Mouse (Mus musculus) lung, postnatal 25 days (tissue): ENCODE results near the gene Gm42417.
"Not testable (repeated sequence)": the region's sequence is repeated elsewhere in the genome, so short reads cannot be mapped to it uniquely, and the experiment has no call there.

ENCODE experiments used
- DNase-seq: peaks from one replicate; pipeline ENCODE4 v3.0.0; 2022; ENCODE audit warnings: low spot score

Gene Gm42417

GRCm38 (mm10) chr1:36545382-36545781, 6.2 kb upstream of the Gm42417 start:
- DNase-seq: no peak

DNA sequence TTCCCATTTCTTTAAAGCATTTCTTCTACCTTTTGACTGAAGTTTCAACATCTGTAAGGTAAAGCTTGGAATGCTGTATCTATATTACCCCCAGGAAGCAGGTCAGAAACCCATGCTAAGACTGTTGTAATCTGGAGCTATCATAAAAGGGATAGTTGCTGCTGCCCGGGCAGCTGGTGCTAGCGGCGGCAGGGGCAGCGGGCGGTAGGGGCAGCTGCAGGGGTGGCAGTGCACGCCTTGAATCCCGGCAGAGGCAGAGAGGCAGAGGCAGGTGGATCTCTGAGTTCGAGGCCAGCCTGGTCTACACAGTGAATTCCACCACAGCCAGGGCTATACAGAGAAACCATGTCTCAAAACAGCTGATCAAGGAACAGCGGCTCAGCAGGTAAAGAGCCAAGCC, 3.7 kb upstream of the Gm42417 start:
- DNase-seq: no peak

DNA sequence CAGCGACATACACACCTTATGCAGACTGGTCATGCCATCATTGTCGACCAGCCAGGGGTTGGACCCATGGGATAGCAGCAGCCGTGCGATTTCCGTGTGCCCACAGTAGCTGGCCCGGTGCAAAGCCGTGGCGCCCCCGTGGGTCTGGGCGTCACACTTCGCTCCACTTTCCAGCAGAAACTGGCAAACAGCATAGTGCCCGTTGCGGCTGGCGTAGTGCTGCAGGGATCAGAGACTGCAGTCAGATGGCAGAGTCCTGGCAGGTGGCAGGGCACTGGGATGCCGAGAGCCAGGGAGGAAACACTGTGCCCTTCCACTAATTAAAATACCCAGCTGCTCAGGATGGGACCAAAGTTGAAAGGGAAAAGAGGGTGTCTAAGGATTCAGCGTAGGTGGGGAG, 2.6 kb upstream of the Gm42417 start:
- no peak for DNase-seq

DNA sequence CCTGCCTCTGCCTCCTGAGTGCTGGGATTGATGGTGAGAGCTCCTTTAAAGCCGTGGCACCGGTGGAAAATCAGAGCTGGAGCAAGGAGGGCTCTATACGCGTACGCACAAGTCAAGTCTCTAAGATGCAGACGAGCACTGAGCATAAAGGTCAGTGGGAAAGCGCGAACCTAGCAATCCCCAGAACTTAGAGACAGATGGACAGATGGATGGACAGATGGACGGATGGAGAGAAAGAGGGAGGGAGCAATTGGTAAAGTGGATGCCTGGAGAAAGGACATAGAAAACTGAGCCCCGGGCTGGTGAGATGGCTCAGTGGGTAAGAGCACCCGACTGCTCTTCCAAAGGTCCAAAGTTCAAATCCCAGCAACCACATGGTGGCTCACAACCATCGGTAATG, 1.6 kb upstream of the Gm42417 start:
- DNase-seq: no peak

GRCm38 (mm10) chr1:36540132-36540531, 903 bp upstream of the Gm42417 start:
- DNase-seq: no peak

GRCm38 (mm10) chr1:36538727-36539126, 502 bp downstream of the Gm42417 start:
- no peak for DNase-seq

DNA sequence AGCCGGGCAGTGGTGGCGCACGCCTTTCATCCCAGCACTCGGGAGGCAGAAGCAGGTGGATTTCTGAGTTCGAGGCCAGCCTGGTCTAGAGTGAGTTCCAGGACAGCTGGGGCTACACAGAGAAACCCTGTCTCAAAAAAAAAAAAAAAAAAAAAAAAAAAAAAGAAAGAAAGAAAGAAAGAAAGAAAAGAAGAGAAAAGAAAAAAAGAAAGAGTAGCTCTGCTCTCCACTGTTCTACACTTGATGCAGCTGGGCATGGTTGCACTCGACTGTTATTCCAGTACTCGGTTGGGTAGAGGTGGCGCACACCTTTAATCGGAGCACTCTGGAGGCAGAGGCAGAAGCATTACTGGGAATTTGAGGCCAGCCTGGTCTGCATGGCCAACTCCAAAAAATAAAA, 2.4 kb downstream of the Gm42417 start, which contains the start of gene Ankrd23:
Gene Ankrd23, minus strand, starts transcription at position 101 of the 400 bp plus-strand sequence.
- DNase-seq: not testable (repeated sequence)

GRCm38 (mm10) chr1:36536397-36536728, 2.9 kb downstream of the Gm42417 start:
- no peak for DNase-seq

- no peak for DNase-seq
Observed at GRCm38 (mm10) chr1:36535477-36536396, 3.5 kb downstream of the Gm42417 start.

- no peak for DNase-seq
Observed at GRCm38 (mm10) chr1:36534595-36535058, 4.6 kb downstream of the Gm42417 start.

- DNase-seq: no peak
Observed at GRCm38 (mm10) chr1:36533546-36533945, 5.7 kb downstream of the Gm42417 start.

DNA sequence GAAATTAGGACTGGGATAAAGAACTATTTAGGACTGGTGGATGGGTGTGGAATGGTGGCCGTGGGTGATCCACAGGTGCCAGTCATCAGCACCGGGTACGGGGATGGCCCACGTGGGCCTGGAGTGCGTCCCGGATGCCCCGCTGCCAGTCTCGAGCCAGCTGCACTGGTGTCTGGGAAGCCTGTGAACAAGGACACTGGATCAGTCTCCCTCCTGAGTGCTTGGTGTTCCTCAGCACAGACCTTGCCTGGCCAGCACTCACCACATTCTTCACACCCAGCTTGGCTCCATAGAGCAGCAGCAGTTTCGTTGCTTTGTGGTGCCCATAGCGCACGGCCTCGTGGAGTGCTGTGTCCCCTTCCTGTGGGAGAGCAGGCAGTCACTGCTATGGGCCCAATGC, 7.8 kb downstream of the Gm42417 start:
- DNase-seq: no peak

DNA sequence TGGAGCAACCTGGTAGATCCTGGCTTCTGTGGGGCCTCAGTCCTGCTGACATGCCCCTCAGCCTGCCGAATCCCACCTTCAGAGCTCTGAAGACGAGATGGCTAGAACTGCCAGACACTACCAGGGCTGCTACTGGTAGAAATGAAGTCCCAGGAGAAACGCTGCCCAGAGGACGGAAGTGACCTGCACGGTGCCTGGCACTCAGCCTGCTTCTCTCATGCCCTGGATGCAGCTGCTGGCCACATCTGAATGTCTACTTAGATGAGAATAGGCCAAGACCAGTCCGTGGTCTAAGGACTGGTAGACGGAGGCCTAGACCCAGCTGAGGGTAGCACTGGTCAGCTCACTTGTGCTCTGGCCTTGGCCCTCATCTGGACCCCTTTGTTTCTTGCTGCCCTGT, 8.3 kb downstream of the Gm42417 start:
- no peak for DNase-seq

DNA sequence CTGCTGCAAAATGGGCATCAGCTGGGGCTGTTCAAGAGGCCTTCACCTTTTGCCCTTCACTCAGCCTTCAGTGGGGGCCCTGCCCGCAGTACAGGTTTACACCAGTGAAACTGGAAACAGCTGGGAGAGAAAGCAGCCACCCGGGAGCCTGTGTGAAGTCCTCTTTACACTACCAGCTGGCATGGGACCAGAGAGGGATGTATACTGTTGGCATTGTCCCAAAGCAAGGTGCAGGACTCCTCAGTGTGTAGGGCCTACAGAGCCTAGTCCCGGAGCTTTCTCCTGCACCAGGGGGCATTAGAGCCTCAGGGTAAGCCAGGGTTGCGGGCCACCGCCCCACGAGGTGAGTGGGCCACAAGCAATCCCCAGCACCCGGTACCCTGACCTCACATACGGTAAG, 8.7 kb downstream of the Gm42417 start:
- DNase-seq: no peak

DNA sequence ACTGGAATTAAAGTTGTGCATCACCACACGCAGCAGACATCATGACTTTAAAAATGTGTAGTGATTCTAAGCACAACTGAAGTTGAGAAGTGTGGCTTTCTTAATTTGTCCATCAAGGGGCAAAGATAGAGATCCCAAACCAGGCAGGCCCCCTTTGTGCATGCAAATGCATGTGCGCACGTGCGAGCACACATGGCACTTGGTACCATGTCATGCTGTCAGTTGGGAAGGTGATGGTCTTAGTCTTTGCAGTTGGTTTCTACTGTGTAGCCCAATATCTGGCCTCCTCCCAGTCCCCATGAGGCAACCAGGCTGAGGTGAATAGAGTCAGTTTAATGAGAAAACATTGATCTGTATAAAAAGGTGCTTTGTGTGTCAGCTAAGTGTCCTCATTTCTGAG, 9.4 kb downstream of the Gm42417 start:
- DNase-seq: no peak

DNA sequence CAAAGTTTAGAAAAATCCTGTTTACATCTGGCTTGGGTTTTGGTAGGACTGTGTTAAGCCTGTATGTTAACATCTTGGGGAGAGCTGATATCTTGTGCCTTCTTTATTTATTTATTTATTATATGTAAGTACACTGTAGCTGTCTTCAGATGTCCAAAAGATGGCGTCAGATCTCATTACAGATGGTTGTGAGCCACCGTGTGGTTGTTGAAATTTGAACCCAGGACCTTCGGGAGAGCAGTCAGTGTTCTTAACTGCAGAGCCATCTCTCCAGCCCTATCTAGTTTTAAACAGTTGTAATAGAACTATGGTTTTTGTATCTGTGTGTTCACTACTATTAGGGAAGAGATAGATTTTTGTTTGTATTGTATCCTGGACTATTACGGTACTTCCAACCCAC, 10.0 kb downstream of the Gm42417 start:
- DNase-seq: no peak

GRCm38 (mm10) chr1:36528351-36528750, 10.9 kb downstream of the Gm42417 start:
- DNase-seq: no peak

DNA sequence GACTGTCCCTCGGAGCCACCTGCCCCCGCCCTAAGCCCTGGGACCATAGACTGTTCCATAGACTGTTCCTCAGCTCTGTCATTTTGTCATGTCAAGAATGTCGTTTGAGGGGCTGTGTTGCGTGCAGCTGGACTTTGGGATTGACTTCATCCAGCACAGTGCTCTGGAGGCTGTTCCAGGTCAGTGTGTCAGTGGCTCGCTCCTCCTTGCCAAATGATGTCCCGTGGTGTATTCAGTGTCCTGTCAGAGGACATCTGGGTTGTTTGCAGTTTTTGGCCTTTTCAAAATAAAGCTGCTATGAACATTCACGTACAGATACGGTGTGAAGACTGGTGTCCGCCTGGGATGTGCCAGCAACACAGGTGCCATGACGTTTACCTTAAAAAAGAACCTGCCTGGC, 12.3 kb downstream of the Gm42417 start:
- no peak for DNase-seq

DNA sequence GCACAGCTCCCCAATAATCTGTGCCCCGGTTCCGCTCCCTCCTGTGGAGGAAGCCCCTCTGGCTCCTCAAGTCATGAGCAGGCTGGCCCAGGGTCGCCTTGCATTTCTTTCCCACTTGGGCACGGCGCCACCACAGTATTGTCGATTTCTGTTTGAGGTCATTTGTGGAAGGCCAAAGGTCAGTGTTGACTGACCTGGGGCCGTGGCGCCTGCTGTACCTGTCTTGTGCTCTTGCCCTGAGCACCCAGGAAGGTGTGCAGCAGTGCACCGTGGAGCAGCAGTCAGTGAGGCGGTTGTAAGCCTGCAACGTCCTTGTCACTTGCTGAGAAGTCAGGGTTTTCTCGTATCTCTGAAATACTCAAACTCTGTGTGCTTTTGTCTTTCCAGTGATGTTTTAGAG, 13.5 kb downstream of the Gm42417 start:
- no peak for DNase-seq

- DNase-seq: no peak
Observed at GRCm38 (mm10) chr1:36524058-36524457, 15.2 kb downstream of the Gm42417 start.

DNA sequence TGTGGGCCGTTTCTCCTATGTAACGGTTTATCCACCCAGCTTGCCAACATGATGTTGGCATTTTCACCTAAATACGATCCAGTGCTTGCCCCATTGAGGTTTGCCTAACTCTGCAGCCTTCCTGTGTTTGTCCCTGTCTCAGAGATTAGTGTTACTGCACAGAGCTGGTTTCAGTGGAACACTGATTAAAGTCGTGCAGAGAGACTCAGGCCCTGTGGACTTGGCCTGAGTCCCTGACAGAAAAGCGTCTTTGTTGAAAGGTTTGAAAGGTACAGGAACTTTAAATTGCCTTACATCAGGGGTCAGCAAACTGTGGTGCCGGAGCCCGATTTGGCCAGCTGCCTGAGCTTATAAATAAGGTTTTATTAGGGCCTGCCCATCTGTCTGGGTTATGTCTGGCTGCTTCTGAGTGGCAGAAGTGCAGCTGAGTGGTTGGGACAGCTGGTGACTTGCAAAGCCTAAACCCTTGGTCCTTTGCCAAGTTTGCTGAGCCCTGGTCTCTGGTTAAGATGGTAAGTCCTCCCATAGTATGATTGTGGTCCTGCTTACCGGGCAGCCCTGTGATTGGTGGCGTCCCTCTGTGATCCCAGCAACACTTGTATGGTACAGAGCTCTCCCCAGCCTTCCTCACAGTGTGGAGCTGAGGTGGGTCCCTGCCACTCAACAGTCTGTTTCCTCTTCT, 15.8 kb downstream of the Gm42417 start:
- no peak for DNase-seq

DNA sequence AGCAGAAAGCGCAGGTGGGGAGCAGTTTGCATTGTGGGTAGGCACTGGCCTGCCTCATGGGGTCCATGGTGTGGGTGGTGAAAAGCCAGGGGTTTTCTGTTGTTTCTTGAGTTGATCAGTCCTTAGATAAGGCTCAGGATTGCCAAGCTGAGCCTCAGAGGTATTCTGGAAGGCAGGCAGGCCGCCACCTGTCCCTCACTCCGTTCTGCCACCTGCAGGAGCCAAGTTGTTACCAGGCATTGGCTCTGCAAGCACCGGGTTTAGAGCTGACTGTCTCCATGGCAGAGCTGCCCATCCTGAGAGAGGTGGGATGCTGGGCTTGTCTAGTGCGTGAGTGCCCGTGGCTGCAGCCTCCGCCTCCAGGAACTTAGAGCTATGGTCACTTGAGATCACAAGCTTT, 17.0 kb downstream of the Gm42417 start:
- DNase-seq: no peak

GRCm38 (mm10) chr1:36519626-36520025, 19.6 kb downstream of the Gm42417 start:
- DNase-seq: no peak
